Mouse (Mus musculus) limb, embryonic 11.5 days (tissue): ENCODE data around the gene Aph1b. TPM values are rescaled to one million over a fixed set of nuclear protein-coding genes. Genes with fewer than 3 reads are reported as not detected.

Source experiments
- ATAC-seq: fragments of 200-750 bp; cut with Nextera tagmentation; 2 replicates; pipeline ENCODE4 v1.8.0; 2017; ENCODE audit warnings: low read depth; ENCODE audit not compliant: insufficient number of reproducible peaks, low FRiP score, low TSS enrichment
- DNase-seq: peaks from one replicate; pipeline ENCODE4 v3.0.0-alpha.2; 2015; ENCODE audit warnings: low spot score
- H3K27ac ChIP-seq: fragments of 300-500 bp; sonication (generic); replicated peaks from 2 replicates; pipeline ENCODE4 v1.5.1; 2014; ENCODE audit warnings: low read depth, mild to moderate bottlenecking, low read length
- H3K27me3 ChIP-seq: fragments of 300-500 bp; sonication (generic); 2 replicates; pipeline ENCODE4 v1.6.1; 2014; ENCODE audit warnings: mild to moderate bottlenecking, low read length, mixed read lengths; ENCODE audit not compliant: control insufficient read depth, insufficient read depth
- H3K36me3 ChIP-seq: fragments of 300-500 bp; sonication (generic); 2 replicates; pipeline ENCODE4 v1.6.1; 2014; ENCODE audit warnings: mild to moderate bottlenecking, low read length, moderate library complexity, mixed read lengths; ENCODE audit not compliant: control insufficient read depth, insufficient read depth
- H3K4me1 ChIP-seq: fragments of 300-500 bp; sonication (generic); 2 replicates; pipeline ENCODE4 v1.6.1; 2014; ENCODE audit warnings: low read length, mixed read lengths; ENCODE audit not compliant: control insufficient read depth, insufficient read depth
- H3K4me2 ChIP-seq: fragments of 300-500 bp; sonication (generic); 2 replicates; pipeline ENCODE4 v1.6.1; 2014; ENCODE audit warnings: low read depth, mild to moderate bottlenecking, moderate library complexity; ENCODE audit not compliant: severe bottlenecking
- H3K4me3 ChIP-seq: fragments of 300-500 bp; sonication (generic); 2 replicates; pipeline ENCODE4 v1.5.1; 2014; ENCODE audit warnings: low read depth, low read length
- H3K9ac ChIP-seq: fragments of 300-500 bp; sonication (generic); 2 replicates; pipeline ENCODE4 v1.6.1; 2014; ENCODE audit warnings: mild to moderate bottlenecking, low read length
- H3K9me3 ChIP-seq: fragments of 300-500 bp; sonication (generic); 2 replicates; pipeline ENCODE4 v1.6.1; 2016; ENCODE audit warnings: low read length; ENCODE audit not compliant: control insufficient read depth
- WGBS: fragments of 180-500 bp; shearing (Covaris S2); extraction: QIAGEN DNeasy Blood & Tissue Kit; methylation state at CpG from one replicate; pipeline ENCODE4 v1.1.7; 2014; 5-methylcytosine and 5-hydroxymethylcytosine counted together
- polyA plus RNA-seq: library from polyadenylated mRNA; unstranded; fragments of >200 nt; fragmentation: Nextera tagmentation; extraction: Ambion mirVana; gene quantifications from 2 replicates; pipeline ENCODE4 v1.2.1, GENCODE M21; 2014

Gene Aph1b
- polyA plus RNA-seq, 1 experiment from 2014 or later, result 13.5 TPM

DNA sequence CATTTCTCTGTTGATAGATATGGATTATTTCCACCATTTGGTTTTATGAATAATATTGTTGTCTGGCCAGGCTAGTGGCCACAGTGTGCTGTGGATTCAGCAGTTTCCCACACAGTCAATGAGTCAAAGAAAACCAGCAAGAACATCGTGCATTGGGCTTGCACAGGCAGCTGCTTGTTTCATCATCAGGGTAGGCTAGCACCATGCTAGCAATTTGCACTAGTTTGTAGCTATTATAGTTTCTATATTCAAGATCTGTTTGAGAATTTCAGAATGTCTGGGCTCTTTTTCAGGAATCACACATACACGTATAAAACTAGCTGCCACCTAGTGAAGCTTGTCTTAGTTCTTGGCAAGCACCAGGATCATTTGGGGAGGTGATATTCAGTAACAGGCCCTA is 60.2 kb downstream of the Aph1b start:
- Histone ChIP-seq H3K36me3 (no peaks in the 10 kb centered on the region), H3K9me3 (no peaks in the 10 kb centered on the region), H3K9ac (no peak overlapping the region), H3K27me3 (no peaks in the 10 kb centered on the region), H3K27ac (no peak overlapping the region), H3K4me2 (no peak overlapping the region), H3K4me1 (peaks cover 5% of the 10 kb centered on the region), H3K4me3 (no peak overlapping the region)
- 96% methylated on average over 2 of the region's 2 CpGs for WGBS
- DNase-seq (no peak), ATAC-seq (no peak)

DNA sequence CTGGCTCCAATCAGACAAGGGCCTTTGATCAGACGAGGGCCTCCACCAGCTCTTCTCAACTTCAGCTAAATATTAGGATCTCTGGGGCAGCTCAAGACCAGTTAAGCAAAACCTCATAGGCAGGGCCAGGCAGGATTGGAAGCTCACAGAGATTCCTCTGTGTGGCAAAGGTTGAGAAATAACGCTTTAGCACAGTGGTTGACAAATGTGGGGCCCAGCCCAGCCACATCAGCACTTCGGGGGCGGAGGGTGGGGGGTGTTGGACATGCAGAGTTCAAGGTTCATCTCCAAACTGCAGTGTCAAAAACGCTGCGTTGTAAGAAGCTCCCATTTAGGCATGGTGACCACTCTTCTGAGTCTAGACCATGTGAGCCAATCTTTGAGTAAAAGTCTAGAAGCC is 60.7 kb downstream of the Aph1b start:
- no peaks in the 10 kb centered on the region for H3K27me3 ChIP-seq
- H3K9me3 ChIP-seq, result no peaks in the 10 kb centered on the region
- 77% methylated on average over 6 of the region's 6 CpGs for WGBS
- H3K9ac ChIP-seq, result no peak overlapping the region
- no peak overlapping the region for H3K4me2 ChIP-seq
- no peak overlapping the region for H3K4me3 ChIP-seq
- H3K4me1 ChIP-seq, result peaks cover 5% of the 10 kb centered on the region
- H3K36me3 ChIP-seq, result no peaks in the 10 kb centered on the region
- ATAC-seq (no peak), DNase-seq (no peak)
- H3K27ac ChIP-seq, result no peak overlapping the region

DNA sequence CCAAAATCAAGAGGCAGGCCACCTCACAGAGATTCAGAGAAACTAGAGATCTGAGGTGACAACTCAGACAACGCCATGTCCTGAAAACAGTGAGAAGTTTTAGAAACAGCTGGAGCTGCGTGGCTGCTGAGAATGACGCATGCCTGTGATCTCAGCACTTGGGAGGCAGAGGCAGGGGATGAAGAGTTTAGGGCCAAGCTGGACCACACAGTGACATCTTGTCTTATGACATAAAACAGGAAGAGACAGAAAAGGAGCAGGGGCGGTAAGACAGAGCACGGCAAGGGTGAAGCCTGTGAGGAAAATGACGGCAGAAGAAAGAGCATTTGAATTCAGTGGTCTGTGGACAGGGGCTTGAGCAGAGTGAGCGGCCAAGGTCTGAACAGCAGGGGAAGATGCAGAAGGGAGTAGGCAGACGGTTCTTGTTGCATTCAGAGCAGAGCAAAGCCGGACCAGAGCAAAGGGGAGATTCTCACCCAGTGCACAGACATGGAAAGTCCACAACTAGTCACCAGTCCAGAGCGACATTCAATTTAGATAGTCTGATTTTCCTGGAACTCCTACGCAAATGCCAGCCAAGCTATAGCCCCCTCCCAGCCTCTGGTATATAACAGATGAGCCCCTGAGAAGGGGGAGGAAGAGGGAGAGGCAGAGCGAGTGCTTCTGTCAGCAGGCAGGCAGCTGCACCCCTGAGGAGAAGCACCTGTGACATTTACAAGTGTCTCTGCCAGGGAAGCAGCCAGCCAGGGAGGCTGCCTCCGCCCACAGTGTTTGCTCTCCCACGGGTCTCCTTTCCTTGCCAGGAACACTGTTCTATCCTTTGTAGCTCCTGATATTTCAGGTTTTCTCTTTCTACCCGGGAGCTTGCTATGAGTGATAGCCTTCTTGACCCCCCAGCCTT is 62.2 kb downstream of the Aph1b start:
- WGBS, result 40% methylated on average over 15 of the region's 15 CpGs
- H3K4me2 ChIP-seq, result no peak overlapping the region
- H3K4me1 ChIP-seq, result peaks cover 5% of the 10 kb centered on the region
- DNase-seq (no peak), ATAC-seq (no peak)
- no peaks in the 10 kb centered on the region for H3K36me3 ChIP-seq
- no peak overlapping the region for H3K9ac ChIP-seq
- no peaks in the 10 kb centered on the region for H3K9me3 ChIP-seq
- no peak overlapping the region; the same call in 1 of the 2 replicates for H3K27ac ChIP-seq
- no peaks in the 10 kb centered on the region for H3K27me3 ChIP-seq
- no peak overlapping the region for H3K4me3 ChIP-seq

- ATAC-seq (no peak), DNase-seq (no peak)
- Histone ChIP-seq H3K4me2 (no peak overlapping the region), H3K27me3 (no peaks in the 10 kb centered on the region), H3K4me3 (no peak overlapping the region), H3K9ac (no peak overlapping the region), H3K36me3 (no peaks in the 10 kb centered on the region), H3K27ac (no peak overlapping the region), H3K4me1 (peaks cover 5% of the 10 kb centered on the region), H3K9me3 (no peaks in the 10 kb centered on the region)
- WGBS, result 87% methylated on average over 7 of the region's 7 CpGs
Measured at GRCm38 (mm10) chr9:66731284-66731683, 64.0 kb downstream of the Aph1b start.

GRCm38 (mm10) chr9:66730556-66730955 is 64.7 kb downstream of the Aph1b start:
- no peak overlapping the region for H3K4me3 ChIP-seq
- no peak overlapping the region for H3K27ac ChIP-seq
- no peaks in the 10 kb centered on the region for H3K36me3 ChIP-seq
- no peak overlapping the region for H3K4me2 ChIP-seq
- peaks cover 9% of the 10 kb centered on the region for H3K4me1 ChIP-seq
- H3K27me3 ChIP-seq, result no peaks in the 10 kb centered on the region
- no peaks in the 10 kb centered on the region for H3K9me3 ChIP-seq
- ATAC-seq, result no peak
- no peak overlapping the region for H3K9ac ChIP-seq
- no peak for DNase-seq
- whole genome bisulfite sequencing, result 82% methylated on average over 3 of the region's 3 CpGs

- H3K36me3 ChIP-seq, result no peaks in the 10 kb centered on the region
- H3K9ac ChIP-seq, result no peak overlapping the region
- no peak overlapping the region for H3K4me3 ChIP-seq
- H3K4me2 ChIP-seq, result no peak overlapping the region
- no peaks in the 10 kb centered on the region for H3K27me3 ChIP-seq
- DNase-seq (no peak), ATAC-seq (no peak)
- H3K9me3 ChIP-seq, result no peaks in the 10 kb centered on the region
- H3K27ac ChIP-seq, result no peak overlapping the region
- WGBS, result 65% methylated on average over 7 of the region's 7 CpGs
- peaks cover 12% of the 10 kb centered on the region for H3K4me1 ChIP-seq
Measured at GRCm38 (mm10) chr9:66727333-66727732, 68.0 kb downstream of the Aph1b start.

GRCm38 (mm10) chr9:66725591-66725990 is 69.7 kb downstream of the Aph1b start:
- Histone ChIP-seq H3K27me3 (no peaks in the 10 kb centered on the region), H3K27ac (no peak overlapping the region; the same call in 1 of the 2 replicates), H3K4me1 (peaks cover 16% of the 10 kb centered on the region), H3K4me3 (no peak overlapping the region), H3K36me3 (no peaks in the 10 kb centered on the region), H3K4me2 (no peak overlapping the region), H3K9me3 (no peaks in the 10 kb centered on the region), H3K9ac (no peak overlapping the region)
- ATAC-seq (no peak), DNase-seq (no peak)
- 69% methylated on average over 3 of the region's 3 CpGs for WGBS
